Mouse (Mus musculus) monocyte, adult 5-6 weeks (primary cell): Measurements from ENCODE around the gene Selenon. TPM values are rescaled to one million over a fixed set of nuclear protein-coding genes. Genes with fewer than 3 reads are reported as not detected.
"Not testable (repeated sequence)": the region's sequence is repeated elsewhere in the genome, so short reads cannot be mapped to it uniquely, and the experiment has no call there.

ENCODE experiments used
- ATAC-seq: fragments of 153-309, 156-312 bp; replicated peaks from 2 replicates; pipeline ENCODE4 v1.8.0; 2017; ENCODE audit warnings: mild to moderate bottlenecking; ENCODE audit not compliant: low TSS enrichment, insufficient number of reproducible peaks, severe bottlenecking, poor library complexity, low FRiP score
- total RNA-seq: library from RNA; stranded (forward); fragments of 200-1000, 200-491, 200-594 nt; gene quantifications from 3 replicates; pipeline ENCODE4 v1.2.3, GENCODE M21; 2017

The Selenon gene
- total RNA-seq, 1 experiment from 2014 or later: 13.0 TPM

- ATAC-seq: no peak
These were observed 33.4 kb downstream of the Selenon start for GRCm38 (mm10) chr4:134518541-134518940.

- ATAC-seq: no peak
These were observed 34.2 kb downstream of the Selenon start for GRCm38 (mm10) chr4:134517719-134518118.

DNA sequence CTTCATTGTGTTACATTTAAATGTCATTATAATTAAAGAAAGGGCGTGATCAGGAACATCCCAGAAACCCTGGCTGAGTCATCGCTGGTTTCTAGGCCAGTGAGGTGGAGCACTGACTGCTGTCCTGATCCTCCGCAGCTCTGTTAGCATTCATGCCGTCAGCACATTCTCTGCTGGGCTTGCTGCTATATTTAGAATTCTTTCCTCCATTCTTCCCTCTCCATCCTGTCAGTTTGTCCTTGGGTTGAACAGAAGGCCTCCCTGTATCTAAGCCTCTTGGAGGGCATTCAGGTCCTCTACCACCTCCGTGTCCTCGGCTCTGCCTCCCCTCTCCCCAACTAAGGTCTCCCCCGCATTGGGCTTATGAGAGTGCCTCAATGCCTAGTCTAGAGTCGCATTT lies 35.0 kb downstream of the Selenon start:
- no peak for ATAC-seq

- ATAC-seq: no peak
These were observed 36.4 kb downstream of the Selenon start for GRCm38 (mm10) chr4:134515614-134516013.

- ATAC-seq: no peak
These were observed 37.5 kb downstream of the Selenon start for GRCm38 (mm10) chr4:134514309-134514930.

GRCm38 (mm10) chr4:134512798-134513197 lies 39.2 kb downstream of the Selenon start:
- 0 out of 2 replicates have a peak, but pooled peaks have one; percentile 34 for ATAC-seq

DNA sequence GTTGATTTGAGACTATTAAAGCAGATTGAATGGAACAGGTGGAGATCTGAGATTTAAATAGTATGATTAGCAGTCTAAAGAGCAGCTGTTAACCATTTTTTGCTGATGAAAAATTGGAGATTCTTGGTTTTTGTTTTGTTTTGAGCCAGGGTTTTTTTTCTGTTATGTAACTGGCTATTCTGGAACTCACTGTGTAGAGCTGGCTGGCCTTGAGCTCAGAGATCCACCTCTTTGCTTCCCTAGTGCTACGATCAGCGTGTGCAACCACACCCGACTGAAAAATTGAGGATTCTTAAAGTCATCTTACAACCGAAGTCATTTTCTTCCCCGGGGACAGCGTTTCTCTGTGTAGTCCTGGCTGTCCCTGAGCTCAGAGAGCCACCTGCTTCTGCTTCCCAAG lies 40.2 kb downstream of the Selenon start:
- ATAC-seq: no peak

GRCm38 (mm10) chr4:134510845-134511411 lies 41.0 kb downstream of the Selenon start, which contains the start of gene Aunip:
Gene Aunip (plus strand): TSS chr4:134510999.
- peak; percentile 92 for ATAC-seq

- ATAC-seq: no peak
These were observed 41.6 kb downstream of the Selenon start for GRCm38 (mm10) chr4:134510396-134510795.

DNA sequence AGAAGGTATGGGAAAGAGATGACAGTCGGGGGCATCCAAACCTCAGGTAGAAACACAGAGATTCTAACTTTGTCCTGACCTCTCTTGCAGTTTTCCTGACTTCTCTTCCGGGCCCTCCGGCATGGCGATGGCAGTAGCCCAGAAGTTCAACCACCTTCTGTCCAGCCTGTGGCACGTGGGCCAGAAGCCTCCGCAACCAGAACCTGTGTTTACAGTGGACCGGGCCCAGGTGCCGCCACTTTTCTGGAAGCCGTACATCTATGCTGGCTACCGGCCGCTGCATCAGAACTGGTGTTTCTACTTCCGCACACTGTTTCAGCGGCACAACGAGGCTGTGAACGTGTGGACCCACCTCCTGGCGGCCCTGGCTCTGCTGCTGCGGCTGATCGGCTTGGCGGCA lies 45.3 kb downstream of the Selenon start:
- ATAC-seq: no peak

DNA sequence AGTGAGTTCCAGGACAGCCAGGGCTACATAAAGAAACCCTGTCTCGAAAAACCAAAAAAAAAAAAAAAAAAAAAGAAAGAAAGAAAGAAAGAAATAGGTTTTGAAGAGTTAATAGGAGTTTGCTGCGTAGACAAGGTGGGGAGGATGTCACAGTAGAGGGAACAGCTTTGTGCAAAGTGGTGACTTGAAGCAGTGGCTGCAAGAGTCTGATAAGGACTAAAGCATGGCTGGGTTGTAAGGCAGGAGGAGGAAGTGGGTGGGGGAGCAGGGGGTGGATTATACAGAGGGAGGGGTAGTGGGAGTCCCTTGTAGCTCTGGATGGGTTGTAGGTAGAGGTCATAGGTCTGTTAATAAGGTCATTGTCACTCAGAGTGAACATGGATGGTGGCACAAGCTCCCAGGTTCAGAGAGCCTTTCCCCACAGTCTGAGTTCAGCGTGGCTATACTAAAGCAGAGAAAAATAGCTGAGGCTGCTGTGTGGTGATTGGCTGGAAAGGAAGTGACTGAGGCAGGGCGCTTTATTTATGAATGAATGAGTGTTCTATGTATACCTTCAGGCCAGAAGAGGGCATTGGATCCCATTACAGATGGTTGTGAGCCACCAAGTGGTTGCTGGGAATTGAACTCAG lies 45.9 kb downstream of the Selenon start:
- ATAC-seq: no peak

DNA sequence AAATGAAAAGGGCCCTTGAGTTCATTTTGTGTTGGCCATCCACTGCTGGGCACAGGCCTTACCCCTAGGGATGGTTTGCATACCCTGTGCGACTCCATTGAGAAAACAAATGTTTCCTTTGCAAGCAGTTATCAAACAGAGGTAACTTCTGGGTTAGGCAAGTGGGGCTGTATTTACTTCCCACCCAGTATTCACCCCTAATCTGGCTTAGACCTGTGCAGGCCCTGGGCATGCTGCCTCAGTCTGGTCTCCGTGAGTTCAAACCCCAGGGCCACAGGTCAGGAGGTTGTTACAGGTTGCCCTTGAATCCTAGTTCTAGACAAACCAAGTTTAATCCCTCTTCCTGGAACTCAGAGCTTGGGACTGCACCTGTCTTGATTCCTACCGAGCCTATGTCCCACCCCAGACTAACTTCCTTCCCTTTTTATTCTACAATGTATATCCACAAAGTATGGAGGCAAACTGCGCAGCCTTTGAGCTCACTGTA lies 46.6 kb downstream of the Selenon start:
- ATAC-seq: no peak

DNA sequence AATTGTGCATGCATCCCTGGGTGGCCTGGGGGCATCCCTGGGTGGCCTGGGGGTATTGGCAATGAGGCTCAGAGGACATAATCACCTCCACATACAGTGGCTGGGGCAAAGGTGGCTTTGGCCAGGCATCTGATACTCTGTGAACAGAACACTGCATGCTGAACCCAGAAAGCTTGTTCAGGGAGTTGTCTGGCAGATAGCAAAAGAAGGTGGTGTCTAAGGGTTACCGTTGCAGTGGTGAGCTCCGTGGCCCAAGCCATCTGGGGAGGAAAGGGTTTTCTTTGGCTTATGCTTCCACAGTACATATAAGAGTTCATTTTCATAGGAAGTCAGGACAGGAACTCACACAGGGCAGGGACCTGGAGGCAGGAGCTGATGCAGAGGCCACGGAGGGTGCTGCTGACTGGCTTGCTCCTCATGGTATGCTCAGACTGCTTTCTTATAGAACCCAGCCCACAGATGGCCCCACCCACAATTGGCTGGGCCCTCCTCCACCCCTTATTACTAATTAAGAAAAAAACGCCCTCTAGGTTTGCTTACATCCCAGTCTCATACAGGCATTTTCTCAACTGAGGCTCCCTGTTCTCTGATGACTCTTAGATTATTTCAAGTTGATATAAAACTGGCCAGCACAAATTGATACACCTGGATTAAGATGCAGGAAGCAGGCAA lies 48.1 kb downstream of the Selenon start:
- ATAC-seq: no peak

GRCm38 (mm10) chr4:134501095-134501494 lies 50.9 kb downstream of the Selenon start:
- no peak for ATAC-seq

DNA sequence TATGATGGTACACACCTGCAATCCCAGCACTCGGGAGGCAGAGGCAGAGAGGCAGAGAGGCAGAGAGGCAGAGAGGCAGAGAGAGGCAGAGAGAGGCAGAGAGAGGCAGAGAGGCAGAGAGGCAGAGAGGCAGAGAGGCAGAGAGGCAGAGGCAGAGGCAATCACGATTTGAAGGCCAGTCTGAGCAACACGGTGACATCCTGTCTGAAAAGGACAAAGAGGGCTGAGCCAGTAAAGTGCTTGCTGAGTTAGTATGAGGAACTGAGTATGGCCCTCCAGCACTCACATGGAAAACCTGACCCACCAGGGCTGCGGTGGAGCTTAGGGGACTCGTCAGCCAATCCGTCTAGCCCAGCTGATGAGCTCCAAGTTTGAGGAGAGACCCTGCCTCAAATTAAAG lies 53.0 kb downstream of the Selenon start:
- not testable (repeated sequence) for ATAC-seq

DNA sequence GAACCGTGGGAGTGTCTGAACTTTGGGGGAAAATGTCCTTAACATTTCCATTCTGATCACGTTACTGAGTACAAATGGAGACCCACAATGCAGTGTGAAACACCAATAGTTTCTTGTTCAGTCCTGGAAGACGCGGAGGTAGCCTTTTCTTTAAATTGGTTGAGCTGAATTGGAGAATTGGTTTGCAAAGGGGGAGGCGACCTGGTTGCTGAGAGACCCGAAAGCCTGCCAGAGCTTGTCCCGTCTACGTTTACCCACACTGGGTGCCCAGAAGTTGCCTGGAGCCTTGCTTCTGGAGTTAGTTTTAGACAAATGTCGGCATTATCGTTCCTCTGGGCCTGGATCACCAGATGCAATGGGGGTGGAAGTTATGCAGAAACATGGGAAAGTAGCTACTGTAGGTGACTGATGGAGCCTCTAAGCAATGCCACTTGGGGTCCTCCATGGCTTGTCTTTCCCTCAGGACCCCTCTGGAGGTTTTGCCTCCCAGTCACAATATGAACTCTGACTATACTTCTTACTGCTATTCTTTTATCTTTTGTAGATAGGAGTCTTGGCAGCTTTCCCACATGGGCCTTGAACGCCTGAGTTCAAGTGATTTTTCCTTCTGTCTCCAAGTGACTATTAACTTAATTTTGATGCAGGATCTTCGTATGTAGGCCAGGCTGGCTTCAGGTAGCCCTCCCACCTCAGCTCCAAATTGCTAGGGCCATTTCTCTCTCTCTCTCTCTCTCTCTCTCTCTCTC lies 53.8 kb downstream of the Selenon start:
- no peak for ATAC-seq

DNA sequence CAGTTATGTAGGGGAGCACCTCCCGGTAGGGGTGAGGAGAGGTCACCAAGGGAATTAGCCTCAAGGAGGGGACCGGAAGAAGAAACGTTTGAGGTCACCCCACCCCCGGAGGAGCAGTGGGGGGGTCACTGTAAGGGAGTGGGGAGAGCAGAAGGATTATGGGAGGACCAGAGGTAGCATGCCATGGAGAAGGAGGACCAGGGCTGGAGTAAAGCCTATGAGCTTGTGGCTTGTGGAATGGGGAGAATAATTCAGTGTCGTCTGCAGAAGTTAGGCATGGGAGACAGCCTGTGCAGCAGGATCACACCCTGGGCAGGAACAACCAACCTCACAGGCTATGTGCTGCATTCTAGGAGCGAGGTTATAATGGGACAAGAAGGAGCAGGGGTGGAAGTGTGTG lies 54.7 kb downstream of the Selenon start:
- no peak for ATAC-seq

- peak; percentile 59 for ATAC-seq
These were observed 55.3 kb downstream of the Selenon start, which contains the start of gene Paqr7 for GRCm38 (mm10) chr4:134496595-134497210. Gene Paqr7 (plus strand): TSS chr4:134496697.
